Mouse (Mus musculus) midbrain, embryonic 14.5 days (tissue): Measurements from ENCODE around the gene Cfdp1. TPM values are rescaled to one million over a fixed set of nuclear protein-coding genes. Genes with fewer than 3 reads are reported as not detected.

ENCODE experiments used
- ATAC-seq: fragments of 200-750 bp; cut with Nextera tagmentation; 2 replicates; pipeline ENCODE4 v1.8.0; 2017; ENCODE audit warnings: moderate number of reproducible peaks, moderate library complexity; ENCODE audit not compliant: low FRiP score, low TSS enrichment
- DNase-seq: peaks from one replicate; pipeline ENCODE4 v3.0.0-alpha.2; 2015
- H3K27ac ChIP-seq: fragments of 300-500 bp; sonication (generic); replicated peaks from 2 replicates; pipeline ENCODE4 v1.5.1; 2014; ENCODE audit warnings: mild to moderate bottlenecking, low read depth, low read length, moderate library complexity
- H3K27me3 ChIP-seq: fragments of 300-500 bp; sonication (generic); 2 replicates; pipeline ENCODE4 v1.6.1; 2014; ENCODE audit warnings: low read length, control low read depth, mixed read lengths; ENCODE audit not compliant: control insufficient read depth, insufficient read depth
- H3K36me3 ChIP-seq: fragments of 300-500 bp; sonication (generic); 2 replicates; pipeline ENCODE4 v1.6.1; 2014; ENCODE audit warnings: low read length, control low read depth; ENCODE audit not compliant: control insufficient read depth, insufficient read depth
- H3K4me1 ChIP-seq: fragments of 300-500 bp; sonication (generic); 2 replicates; pipeline ENCODE4 v1.6.1; 2014; ENCODE audit warnings: mild to moderate bottlenecking, antibody characterized with exemption, low read length, control low read depth; ENCODE audit not compliant: control insufficient read depth, insufficient read depth
- H3K4me2 ChIP-seq: fragments of 300-500 bp; sonication (generic); 2 replicates; pipeline ENCODE4 v1.6.1; 2014; ENCODE audit warnings: mild to moderate bottlenecking, low read length, moderate library complexity
- H3K4me3 ChIP-seq: fragments of 300-500 bp; sonication (generic); replicated peaks from 2 replicates; pipeline ENCODE4 v1.5.1; 2014; ENCODE audit warnings: low read depth, low read length
- H3K9ac ChIP-seq: fragments of 300-500 bp; sonication (generic); replicated peaks from 2 replicates; pipeline ENCODE4 v1.6.1; 2014; ENCODE audit warnings: mild to moderate bottlenecking, low read length, moderate library complexity
- H3K9me3 ChIP-seq: fragments of 300-500 bp; sonication (generic); 2 replicates; pipeline ENCODE4 v1.6.1; 2016; ENCODE audit warnings: low read length, control low read depth, mixed read lengths; ENCODE audit not compliant: control insufficient read depth
- WGBS: fragments of 180-500 bp; shearing (Covaris S2); extraction: QIAGEN DNeasy Blood & Tissue Kit; methylation state at CpG from one replicate; pipeline ENCODE4 v1.1.7; 2014; 5-methylcytosine and 5-hydroxymethylcytosine counted together
- polyA plus RNA-seq: library from polyadenylated mRNA; unstranded; fragments of >200 nt; fragmentation: Nextera tagmentation; extraction: Ambion mirVana; gene quantifications from 2 replicates; pipeline ENCODE4 v1.2.1, GENCODE M21; 2014

Cfdp1 gene
- polyA plus RNA-seq, 1 experiment from 2014 or later, result 167 TPM

DNA sequence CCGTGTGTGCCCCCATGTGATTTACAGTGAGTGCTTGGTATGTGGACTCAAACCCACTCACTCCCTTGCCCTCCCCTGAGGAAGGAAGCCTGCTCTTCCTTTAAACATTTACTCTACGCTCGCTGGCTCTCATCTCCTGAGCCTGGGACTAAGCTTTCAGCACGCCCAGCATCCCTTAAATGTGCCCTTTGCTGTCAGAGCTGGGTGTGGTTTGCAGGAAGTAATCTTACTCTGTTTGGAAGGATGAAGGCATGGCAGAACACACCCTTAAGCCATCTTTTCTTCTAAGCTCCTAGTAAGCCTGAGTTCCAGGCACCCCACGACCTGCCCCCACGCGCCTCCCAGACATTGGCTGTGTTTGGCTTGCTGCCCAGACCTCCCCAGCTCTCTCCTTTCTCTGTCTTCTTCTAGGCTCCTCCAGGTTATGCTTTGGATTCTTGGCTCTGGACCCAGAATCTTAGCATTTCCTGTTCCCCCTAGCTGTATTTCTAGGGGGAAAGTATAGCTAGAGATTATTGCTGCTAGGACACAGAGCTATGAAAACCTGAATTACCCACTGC is 34.1 kb upstream of the Cfdp1 start:
- 43% methylated on average over 7 of the region's 7 CpGs for WGBS
- Histone ChIP-seq H3K4me3 (no peak overlapping the region), H3K9me3 (no peaks in the 10 kb centered on the region), H3K27me3 (peaks cover 26% of the 10 kb centered on the region), H3K4me2 (no peak overlapping the region), H3K36me3 (no peaks in the 10 kb centered on the region), H3K9ac (no peak overlapping the region), H3K27ac (no peak overlapping the region), H3K4me1 (no peaks in the 10 kb centered on the region)
- no peak for ATAC-seq
- no peak for DNase-seq

DNA sequence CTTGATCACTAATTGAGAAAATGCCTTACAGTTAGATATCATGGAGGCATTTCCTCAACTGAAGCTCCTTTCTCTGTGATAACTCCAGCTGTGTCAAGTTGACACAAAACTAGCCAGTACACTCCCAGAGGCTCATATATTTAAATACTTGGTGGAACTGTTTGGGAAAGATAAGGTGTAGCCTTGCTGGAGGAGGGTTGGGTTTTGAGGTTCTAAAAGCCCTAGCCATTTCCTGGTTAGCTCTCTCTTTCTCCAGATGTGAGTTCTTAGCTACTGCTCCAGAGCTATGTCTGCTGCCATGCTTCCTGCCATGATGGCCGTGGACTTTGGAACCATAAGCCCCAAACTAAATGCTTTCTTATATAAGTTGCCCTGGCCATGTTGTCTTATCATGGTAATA is 33.4 kb upstream of the Cfdp1 start:
- H3K4me2 ChIP-seq, result no peak overlapping the region
- no peaks in the 10 kb centered on the region for H3K36me3 ChIP-seq
- H3K4me3 ChIP-seq, result no peak overlapping the region
- H3K27me3 ChIP-seq, result peaks cover 26% of the 10 kb centered on the region
- no peak overlapping the region for H3K27ac ChIP-seq
- 88% methylated on average over 1 of the region's 1 CpGs for WGBS
- no peaks in the 10 kb centered on the region for H3K9me3 ChIP-seq
- H3K9ac ChIP-seq, result no peak overlapping the region
- no peak for DNase-seq
- H3K4me1 ChIP-seq, result no peaks in the 10 kb centered on the region
- no peak for ATAC-seq

DNA sequence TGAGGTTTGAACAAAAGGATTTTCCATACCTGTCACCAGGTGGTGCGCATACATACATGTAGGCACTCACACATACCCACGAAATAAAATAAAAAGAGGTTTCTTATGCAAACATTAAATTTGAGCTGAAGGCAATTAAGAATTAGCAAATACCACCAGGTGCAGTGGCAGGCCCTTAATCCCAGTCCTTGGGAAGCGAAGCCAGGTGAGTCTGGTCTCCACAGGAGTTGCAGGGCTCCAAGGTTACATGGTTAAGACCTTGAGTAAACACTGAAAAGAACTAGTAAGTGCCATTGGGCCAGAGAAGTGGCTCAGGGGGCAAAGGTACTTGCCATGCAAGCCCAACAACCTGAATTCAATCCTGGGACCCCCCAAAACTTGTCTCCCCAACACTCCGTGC is 29.5 kb upstream of the Cfdp1 start:
- WGBS, result 85% methylated on average over 4 of the region's 4 CpGs
- ATAC-seq, result no peak
- no peaks in the 10 kb centered on the region for H3K36me3 ChIP-seq

DNA sequence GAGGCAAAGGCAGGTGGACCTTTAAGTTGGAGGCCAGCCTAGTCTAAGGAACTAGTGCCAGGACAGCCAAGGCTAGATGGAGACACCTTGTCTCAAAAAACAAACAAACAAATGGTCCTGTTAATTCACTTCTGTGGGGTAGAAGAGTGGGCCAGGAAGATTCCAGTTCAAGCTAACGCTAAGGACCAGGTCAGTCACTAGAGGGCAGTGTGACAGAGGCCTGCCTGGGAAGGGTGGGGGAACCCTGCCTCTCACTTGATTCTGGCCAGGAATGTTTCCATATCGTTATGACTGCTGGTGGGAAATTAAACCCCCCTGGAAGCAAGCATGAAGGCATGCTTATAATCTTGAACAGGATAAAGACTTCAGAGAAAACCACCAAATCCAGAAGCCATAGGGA is 27.5 kb upstream of the Cfdp1 start:
- Histone ChIP-seq H3K9me3 (no peaks in the 10 kb centered on the region), H3K4me3 (no peak overlapping the region), H3K27ac (no peak overlapping the region), H3K27me3 (no peaks in the 10 kb centered on the region), H3K9ac (no peak overlapping the region), H3K4me1 (no peaks in the 10 kb centered on the region), H3K4me2 (no peak overlapping the region), H3K36me3 (no peaks in the 10 kb centered on the region)
- DNase-seq (peak; percentile 80), ATAC-seq (no peak)
- 2% methylated on average over 2 of the region's 2 CpGs for WGBS

More for the DNA sequence above, 29.5 kb upstream of the Cfdp1 start:
- no peaks in the 10 kb centered on the region for H3K27me3 ChIP-seq
- no peaks in the 10 kb centered on the region for H3K4me1 ChIP-seq
- no peak overlapping the region for H3K9ac ChIP-seq
- H3K27ac ChIP-seq, result no peak overlapping the region
- H3K9me3 ChIP-seq, result no peaks in the 10 kb centered on the region
- DNase-seq, result no peak
- H3K4me3 ChIP-seq, result no peak overlapping the region
- no peak overlapping the region for H3K4me2 ChIP-seq

DNA sequence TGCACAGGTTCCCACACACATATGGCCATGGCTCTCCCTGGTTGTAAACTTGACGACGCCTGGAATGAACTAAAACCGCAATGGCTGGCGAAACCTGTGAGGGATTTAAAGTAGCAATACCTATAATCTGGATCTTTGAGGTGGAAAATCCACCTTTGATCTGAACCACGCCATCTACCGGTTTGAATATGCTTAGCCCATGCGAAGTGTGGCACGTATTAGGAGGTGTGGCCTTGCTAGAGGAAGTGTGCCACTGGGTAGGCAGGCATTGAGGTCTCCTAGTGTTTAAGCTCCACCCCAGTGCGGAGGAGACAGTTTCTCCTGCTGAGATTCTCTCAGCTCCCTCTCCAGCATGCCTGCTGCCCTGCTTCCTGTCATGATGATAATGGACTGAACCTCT is 23.6 kb upstream of the Cfdp1 start:
- ATAC-seq (no peak), DNase-seq (no peak)
- Histone ChIP-seq H3K27ac (no peak overlapping the region), H3K4me3 (no peak overlapping the region), H3K27me3 (no peaks in the 10 kb centered on the region), H3K4me1 (no peaks in the 10 kb centered on the region), H3K4me2 (no peak overlapping the region), H3K36me3 (no peaks in the 10 kb centered on the region), H3K9ac (no peak overlapping the region), H3K9me3 (no peaks in the 10 kb centered on the region)
- WGBS, result 72% methylated on average over 9 of the region's 9 CpGs

DNA sequence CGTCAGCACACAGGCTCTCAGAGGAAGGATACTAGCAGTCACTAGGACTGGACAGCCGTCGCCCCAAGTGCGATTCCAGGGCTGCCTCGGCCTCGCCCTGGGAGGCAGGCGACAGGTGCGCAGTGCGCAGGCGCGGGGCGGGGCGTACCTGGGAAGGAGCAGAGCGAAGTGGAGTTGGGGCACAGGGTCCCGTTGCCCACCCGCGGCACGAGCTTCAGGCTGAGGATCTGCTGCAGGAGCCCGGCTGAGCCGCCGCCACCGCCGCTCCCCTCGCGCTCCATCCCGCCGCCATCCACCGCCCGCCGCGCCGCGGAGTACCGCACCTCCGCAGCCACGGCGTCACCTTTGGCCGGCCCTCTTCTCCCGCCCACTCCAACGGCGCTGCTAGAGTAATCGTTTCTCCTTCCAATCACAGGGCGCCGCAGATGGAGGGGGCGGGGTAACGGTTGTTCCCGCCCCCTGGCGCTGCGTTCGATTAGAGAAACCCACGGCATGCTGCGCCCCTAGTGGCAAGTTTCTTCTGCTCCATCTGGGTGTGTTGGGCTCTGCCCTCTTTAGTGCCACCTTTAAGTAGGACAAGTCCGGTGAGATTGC is 22.4 kb upstream of the Cfdp1 start, which contains the start of gene Tmem170:
Gene Tmem170, minus strand, starts transcription at position 396 of the 594 bp plus-strand sequence.
- H3K27me3 ChIP-seq, result no peaks in the 10 kb centered on the region
- under 1% methylated on average over 43 of the region's 53 CpGs for WGBS
- no peaks in the 10 kb centered on the region for H3K9me3 ChIP-seq
- peak within 1 kb of the TSS; percentile 66 for H3K4me2 ChIP-seq
- DNase-seq (peak; percentile 100), ATAC-seq (peak; percentile 99)
- H3K36me3 ChIP-seq, result no peaks in the 10 kb centered on the region
- H3K4me3 ChIP-seq, result peak within 1 kb of the TSS; percentile 72
- no peaks in the 10 kb centered on the region for H3K4me1 ChIP-seq
- H3K27ac ChIP-seq, result peak within 1 kb of the TSS; percentile 78
- H3K9ac ChIP-seq, result peak within 1 kb of the TSS; percentile 55

DNA sequence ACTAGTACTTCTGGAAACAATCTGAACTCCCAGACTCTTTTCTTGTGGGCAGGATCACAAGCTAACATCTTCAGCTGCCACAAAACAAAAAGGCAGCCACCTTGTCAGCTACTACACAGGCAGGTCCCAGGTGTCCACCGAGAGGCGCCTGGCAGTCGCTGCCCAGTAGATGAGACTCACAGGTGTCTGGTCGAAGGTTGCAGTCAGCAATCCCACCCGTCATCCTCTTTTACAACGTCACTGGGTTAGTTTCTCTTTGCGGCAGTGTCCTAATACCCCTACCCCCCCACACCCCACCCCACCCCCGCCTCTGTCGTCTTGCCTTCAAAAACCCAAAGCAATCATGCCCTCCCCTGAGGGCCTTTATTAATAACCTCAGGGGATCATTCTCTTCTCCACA is 21.7 kb upstream of the Cfdp1 start:
- H3K4me2 ChIP-seq, result peak overlapping the region; percentile 66
- no peak overlapping the region for H3K27ac ChIP-seq
- DNase-seq (no peak), ATAC-seq (peak; percentile 3; the same call in 1 of the 2 replicates)
- H3K4me1 ChIP-seq, result no peaks in the 10 kb centered on the region
- H3K9ac ChIP-seq, result no peak overlapping the region; the same call in 1 of the 2 replicates
- H3K4me3 ChIP-seq, result peak overlapping the region; percentile 72
- no peaks in the 10 kb centered on the region for H3K27me3 ChIP-seq
- H3K36me3 ChIP-seq, result no peaks in the 10 kb centered on the region
- no peaks in the 10 kb centered on the region for H3K9me3 ChIP-seq
- WGBS, result 34% methylated on average over 9 of the region's 9 CpGs

DNA sequence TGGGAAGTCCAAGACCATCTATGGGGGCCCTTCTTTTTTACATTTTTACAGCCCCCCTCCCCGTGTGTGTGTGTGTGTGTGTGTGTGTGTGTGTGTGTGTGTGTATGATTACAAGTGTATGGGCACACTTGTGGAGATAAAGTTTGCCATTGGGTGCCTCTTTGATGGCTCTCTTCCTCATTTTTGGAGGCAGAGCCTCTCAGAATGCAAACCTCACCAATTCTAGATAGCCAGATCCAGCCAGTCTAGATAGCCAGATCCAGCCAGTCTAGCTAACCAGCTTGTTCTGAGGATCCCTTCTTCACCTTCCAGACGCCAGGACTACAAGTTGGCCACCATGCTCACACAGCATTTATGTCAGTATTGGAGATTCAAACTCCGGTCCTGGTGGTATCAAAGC is 17.2 kb upstream of the Cfdp1 start:
- Histone ChIP-seq H3K27me3 (no peaks in the 10 kb centered on the region), H3K9ac (no peak overlapping the region), H3K4me2 (no peak overlapping the region), H3K4me1 (no peaks in the 10 kb centered on the region), H3K9me3 (no peaks in the 10 kb centered on the region), H3K4me3 (no peak overlapping the region), H3K36me3 (no peaks in the 10 kb centered on the region), H3K27ac (no peak overlapping the region)
- WGBS, result 94% methylated on average over 3 of the region's 3 CpGs
- no peak for ATAC-seq
- no peak for DNase-seq

DNA sequence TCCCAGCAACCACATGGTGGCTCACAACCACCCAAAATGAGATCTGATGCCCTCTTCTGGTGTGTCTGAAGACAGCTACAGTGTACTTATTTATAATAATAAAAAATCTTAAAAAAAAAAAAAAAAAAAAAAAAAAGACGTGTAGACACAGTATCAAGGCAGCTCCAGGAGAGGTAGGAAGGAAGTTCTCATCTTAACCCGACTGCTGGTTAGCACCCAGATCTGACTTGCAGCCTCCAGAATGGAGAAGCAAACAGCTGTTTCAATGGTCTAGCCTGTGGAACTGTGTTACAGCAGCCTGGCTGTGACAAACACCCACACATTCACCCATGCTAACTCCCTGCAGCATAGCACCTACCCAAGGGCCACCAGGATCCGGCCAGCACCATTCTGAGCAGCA is 16.3 kb upstream of the Cfdp1 start:
- Histone ChIP-seq H3K27me3 (no peaks in the 10 kb centered on the region), H3K4me1 (no peaks in the 10 kb centered on the region), H3K9ac (no peak overlapping the region), H3K36me3 (peaks cover 4% of the 10 kb centered on the region; the same call in 1 of the 2 replicates), H3K27ac (no peak overlapping the region), H3K9me3 (no peaks in the 10 kb centered on the region), H3K4me3 (no peak overlapping the region), H3K4me2 (no peak overlapping the region)
- DNase-seq (no peak), ATAC-seq (no peak)
- WGBS, result 92% methylated on average over 3 of the region's 3 CpGs
